Mouse (Mus musculus): ENCODE measurements around the gene Ildr2.

Gene Ildr2

DNA sequence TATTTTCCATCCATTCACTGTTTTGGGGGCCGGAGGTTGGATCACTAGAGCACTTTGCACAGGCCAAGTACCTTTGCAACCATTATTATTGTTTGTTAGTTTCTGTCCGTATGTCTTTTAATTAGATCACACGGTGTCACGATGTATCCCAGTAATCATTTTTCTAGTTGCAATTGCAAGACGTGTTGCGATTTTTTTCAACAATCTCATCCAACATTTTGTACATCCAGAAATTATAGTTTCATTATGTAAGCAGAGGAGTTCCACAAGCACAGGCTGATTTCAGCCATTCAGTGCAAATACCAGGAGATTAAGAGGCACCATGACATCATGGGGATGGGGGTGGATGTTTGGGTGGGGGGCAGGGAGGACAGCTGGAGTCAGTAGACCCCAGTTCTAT lies 29.5 kb downstream of the Ildr2 start:
- DNase-seq (ENCODE audit: low read depth, low spot score): no peak

DNA sequence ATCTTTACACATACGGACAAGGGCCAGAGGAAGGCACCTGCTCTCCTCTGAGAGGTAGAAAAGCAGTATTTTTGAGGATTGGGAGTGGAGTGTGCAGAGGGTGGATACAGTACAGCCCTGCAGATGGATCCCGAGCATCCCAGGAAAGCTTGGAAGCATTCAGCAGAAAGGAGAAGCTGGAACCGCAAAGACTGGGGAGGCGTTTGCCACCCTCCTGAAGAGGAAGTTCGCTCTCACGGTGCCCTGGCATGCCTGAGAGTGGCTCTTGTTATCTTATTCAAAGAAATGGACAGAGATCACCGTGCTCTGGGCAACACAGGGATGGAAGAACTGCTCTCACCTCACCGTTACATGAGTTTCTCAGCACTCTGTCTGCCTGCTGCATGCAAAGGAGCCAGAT lies 30.5 kb downstream of the Ildr2 start:
- DNase-seq (ENCODE audit: low read depth, low spot score): no peak

- no peak for DNase-seq (ENCODE audit: low read depth, low spot score)
Measured at GRCm38 (mm10) chr1:166286231-166286630, 32.3 kb downstream of the Ildr2 start.

DNA sequence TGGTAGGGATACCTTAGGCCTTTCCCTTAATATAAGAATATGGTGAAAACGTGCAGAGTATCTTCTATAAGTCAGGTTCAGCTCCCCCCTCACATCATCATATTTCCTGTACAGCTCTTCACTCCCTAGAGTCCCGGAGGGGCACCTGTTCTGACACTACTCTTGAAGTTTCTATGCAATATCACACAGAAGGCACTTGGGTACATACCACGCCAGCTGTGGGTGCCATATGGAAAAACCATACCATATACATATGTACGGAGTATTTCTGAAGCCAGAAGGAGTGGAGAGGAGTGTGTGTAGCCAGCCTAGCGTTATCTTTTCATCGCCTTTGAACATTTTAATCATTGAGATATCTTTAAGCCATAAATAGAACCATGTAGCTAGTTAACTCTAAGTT lies 36.6 kb downstream of the Ildr2 start:
- no peak for DNase-seq (ENCODE audit: low read depth, low spot score)

DNA sequence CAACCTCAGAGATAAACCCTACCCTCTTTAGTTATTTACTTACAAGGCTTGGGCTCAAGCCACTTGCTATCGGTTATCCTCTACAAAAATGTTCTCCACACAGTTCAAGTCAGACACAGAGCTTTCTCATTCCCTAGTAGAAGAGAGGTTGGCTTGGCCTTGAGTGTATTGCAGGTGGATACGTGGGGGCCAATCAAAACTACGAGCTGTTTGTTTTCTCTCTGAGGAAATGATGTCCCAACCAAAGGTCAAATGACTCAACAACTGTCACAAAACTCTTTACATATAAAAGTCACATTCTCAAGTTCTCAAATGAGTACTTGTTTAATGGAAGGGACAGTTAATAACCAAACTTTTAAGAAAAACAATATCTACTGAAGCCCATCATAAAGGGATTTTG lies 39.1 kb downstream of the Ildr2 start:
- no peak for DNase-seq (ENCODE audit: low read depth, low spot score)

GRCm38 (mm10) chr1:166295548-166295947 lies 41.6 kb downstream of the Ildr2 start:
- DNase-seq (ENCODE audit: low read depth, low spot score): no peak

- no peak for DNase-seq (ENCODE audit: low read depth, low spot score)
Measured at GRCm38 (mm10) chr1:166296371-166296770, 42.4 kb downstream of the Ildr2 start.

- no peak for DNase-seq (ENCODE audit: low read depth, low spot score)
Measured at GRCm38 (mm10) chr1:166296971-166297370, 43.0 kb downstream of the Ildr2 start.

- no peak for DNase-seq (ENCODE audit: low read depth, low spot score)
Measured at GRCm38 (mm10) chr1:166297499-166298111, 43.7 kb downstream of the Ildr2 start.

DNA sequence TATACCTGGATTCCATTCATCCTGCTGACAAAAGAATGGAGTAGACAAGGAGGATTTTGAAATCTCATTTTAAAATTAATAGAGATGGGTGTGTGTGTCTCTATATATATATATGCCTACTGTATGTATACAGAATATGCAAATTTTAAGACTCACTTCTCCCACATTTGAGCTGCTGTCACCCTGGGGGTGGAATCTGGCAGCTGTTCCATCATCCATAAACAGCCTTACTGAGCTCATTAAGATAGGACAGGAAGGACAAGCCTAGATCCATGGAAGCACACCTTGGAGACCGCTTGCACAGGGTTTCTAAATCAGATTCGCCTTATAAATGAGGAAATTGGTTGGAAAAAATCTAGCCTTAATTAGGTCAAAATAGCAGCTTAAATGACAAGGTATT lies 44.9 kb downstream of the Ildr2 start:
- no peak for DNase-seq (ENCODE audit: low read depth, low spot score)

- no peak for DNase-seq (ENCODE audit: low read depth, low spot score)
Measured at GRCm38 (mm10) chr1:166299821-166300220, 45.9 kb downstream of the Ildr2 start.

GRCm38 (mm10) chr1:166300526-166300925 lies 46.6 kb downstream of the Ildr2 start:
- no peak for DNase-seq (ENCODE audit: low read depth, low spot score)

DNA sequence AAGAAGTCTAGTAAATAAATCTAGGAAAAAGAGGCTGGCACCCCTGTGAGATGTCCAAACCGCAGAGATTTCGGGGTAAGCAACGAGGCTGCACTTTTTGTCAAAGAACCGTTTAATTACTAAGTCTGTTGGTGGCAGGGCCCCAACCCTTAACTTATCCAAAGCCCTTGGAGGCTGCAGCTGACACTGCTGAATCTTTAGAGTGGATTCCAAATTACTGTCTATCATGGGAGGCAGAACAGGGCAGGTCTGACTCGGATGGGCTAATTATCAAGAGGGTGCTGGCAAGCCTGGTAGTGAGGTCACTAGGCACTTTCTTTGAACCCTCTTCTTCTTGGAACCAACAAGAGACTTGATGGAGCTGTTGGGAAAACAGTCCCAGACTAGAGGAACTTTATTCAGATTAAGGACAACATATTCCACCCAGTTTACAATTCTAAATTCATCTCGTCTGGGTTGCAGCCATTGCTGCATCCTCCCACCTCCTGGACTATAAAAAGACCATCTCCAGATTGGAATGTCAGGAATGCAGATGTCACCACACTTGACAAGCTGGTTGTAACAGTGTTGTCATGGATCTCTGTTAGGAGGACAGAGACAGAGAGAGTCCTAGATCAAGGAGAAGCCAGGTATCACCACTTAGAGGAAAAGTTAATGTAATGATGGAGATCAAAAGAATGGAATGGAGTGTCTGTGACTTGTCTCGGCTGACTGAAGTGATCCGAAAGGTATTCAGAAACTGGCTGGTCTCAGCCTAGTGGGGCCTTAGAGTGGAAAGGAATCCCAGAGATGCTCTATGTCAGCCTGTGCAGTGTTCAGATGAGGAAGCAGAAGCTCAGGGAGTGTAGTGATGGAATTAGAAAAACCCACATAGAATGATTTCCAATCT lies 50.7 kb downstream of the Ildr2 start:
- no peak for DNase-seq (ENCODE audit: low read depth, low spot score)

GRCm38 (mm10) chr1:166308471-166308850 lies 54.5 kb downstream of the Ildr2 start:
- no peak for DNase-seq (ENCODE audit: low read depth, low spot score)

DNA sequence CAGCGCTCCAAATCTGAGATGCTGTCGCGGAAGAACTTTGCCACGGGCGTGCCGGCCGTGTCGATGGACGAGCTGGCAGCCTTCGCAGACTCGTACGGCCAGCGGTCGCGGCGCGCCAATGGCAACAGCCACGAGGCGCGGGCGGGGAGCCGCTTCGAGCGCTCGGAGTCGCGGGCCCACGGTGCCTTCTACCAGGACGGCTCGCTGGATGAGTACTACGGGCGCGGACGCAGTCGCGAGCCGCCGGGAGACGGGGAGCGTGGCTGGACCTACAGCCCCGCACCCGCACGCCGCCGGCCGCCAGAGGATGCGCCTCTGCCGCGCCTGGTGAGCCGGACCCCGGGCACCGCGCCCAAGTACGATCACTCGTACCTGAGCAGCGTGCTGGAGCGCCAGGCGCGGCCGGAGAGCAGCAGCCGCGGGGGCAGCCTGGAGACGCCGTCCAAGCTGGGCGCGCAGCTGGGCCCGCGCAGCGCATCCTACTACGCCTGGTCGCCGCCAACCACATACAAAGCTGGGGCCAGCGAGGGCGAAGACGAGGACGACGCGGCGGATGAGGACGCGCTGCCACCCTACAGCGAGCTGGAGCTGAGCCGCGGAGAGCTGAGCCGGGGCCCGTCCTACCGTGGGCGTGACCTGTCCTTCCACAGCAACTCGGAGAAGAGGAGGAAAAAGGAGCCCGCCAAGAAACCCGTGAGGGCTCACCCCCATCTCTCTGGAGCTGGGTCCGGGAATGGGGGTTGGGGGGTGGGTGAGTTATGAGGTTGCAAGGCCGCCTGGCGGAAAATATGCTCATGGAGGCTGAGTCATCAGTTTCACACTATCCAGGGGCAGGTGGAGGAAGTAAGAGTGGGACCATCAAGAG lies 55.1 kb downstream of the Ildr2 start:
- no peak for DNase-seq (ENCODE audit: low read depth, low spot score)

GRCm38 (mm10) chr1:166311151-166311550 lies 57.2 kb downstream of the Ildr2 start:
- no peak for DNase-seq (ENCODE audit: low read depth, low spot score)

DNA sequence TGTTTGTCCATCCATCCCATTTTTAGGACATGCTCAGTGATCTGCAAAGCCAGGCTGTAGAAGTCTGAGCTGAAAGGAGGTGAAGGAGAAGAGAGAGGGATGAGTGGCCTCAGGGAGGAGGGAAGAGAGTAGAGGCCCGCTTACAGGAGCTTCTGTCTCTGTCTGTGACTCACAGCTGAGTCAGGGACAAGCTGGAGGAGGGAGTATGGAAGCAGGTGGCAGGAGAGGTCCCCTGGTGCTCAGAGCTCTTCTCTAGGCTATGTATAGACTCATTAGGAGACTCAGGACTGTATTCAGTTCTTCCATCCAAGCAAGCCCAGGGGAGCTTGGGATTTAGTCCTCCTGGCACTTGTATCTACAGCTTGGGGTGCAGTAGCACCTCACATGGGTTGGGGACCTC lies 59.7 kb downstream of the Ildr2 start:
- no peak for DNase-seq (ENCODE audit: low read depth, low spot score)

GRCm38 (mm10) chr1:166315706-166316105 lies 61.8 kb downstream of the Ildr2 start:
- DNase-seq (ENCODE audit: low read depth, low spot score): no peak

DNA sequence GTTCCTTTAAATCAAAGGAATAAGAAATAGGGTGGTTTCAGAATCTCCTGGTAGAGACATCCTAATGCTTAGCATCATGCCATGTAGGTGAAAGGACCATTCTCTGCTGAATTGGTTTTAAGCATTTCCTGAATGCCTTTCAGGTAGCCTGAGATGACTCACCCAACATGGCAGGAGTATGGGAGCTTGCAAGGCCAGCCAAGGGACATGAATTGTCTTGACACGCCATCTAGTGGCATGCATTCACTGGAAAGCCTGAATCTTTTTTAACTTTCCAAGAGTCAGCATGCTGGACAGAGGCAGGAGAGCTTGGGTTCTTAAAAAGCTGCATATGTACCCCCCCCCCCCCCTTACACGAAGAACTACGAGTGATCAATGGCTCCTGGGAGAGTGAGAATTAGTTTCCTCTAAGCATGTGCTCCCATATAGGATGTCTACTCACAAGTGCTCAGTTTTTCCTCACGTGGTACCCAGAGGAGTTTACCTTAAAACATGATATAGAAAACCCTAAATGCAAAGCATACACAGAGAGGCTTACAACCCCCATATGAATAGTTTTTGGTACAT lies 65.3 kb downstream of the Ildr2 start:
- DNase-seq (ENCODE audit: low read depth, low spot score): no peak

- no peak for DNase-seq (ENCODE audit: low read depth, low spot score)
Measured at GRCm38 (mm10) chr1:166326421-166326820, 72.5 kb downstream of the Ildr2 start.

DNA sequence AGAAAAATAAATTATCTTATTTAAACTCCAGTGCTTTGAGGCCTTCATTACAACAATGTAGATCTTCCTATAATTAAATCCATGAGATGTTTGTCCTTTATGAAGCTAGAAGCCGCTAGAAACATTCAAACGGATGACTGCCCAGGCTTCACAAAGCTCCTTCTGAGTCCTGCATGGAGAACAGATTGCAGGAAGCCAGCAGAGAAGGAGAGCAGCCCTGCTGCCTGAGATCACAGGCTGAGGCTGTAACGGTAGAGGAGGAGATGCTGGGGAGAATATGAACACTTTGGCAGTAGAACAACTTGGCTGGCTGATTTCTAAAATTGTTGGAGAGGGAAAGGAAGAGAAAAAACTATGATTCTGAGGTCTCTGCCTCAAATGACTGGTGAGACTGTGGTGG lies 76.8 kb downstream of the Ildr2 start:
- no peak for DNase-seq (ENCODE audit: low read depth, low spot score)

GRCm38 (mm10) chr1:166339110-166339509 lies 85.2 kb downstream of the Ildr2 start:
- DNase-seq (ENCODE audit: low read depth, low spot score): no peak
